Mouse (Mus musculus) forelimb bud, embryonic 11.5 days (tissue): ENCODE results near the gene Prpf4b.
A peak's percentile ranks its signal among the peaks of the same experiment; 100 is the strongest.
"Not testable (repeated sequence)": the region's sequence is repeated elsewhere in the genome, so short reads cannot be mapped to it uniquely, and the experiment has no call there.

Experiments used
- DNase-seq: peaks from one replicate; pipeline ENCODE4 v3.0.0-alpha.2; 2012; ENCODE audit warnings: low read depth, low spot score

Gene Prpf4b

DNA sequence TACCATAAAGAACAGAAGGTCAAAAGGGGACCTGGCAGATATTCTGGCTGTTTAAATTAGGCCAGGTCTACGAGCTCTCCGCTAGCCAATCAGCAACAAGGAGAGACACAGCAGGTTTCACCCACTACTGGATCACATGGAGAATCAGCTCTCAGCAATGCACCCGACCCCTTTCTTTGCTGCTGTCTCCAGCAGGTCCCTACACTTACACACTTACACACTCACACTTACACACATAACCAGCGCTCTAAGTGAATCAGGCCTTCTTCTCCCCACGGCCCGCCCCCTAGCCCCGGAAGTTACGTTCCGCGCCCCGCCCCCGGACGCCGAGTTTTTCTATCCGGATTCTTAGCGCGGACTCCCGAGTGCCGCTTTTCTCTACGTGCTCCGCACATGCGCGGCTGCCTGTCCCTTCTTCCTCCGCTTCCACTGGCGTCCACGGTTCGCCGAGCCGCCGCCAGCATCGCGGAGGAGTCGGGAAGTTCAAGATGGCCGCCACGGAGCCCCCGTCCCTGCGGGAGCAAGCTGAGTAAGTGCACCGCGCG, at the start of gene Prpf4b:
Gene Prpf4b (plus strand): TSS at position 137 of the 545 bp plus-strand sequence.
- DNase-seq: peak; percentile 85

DNA sequence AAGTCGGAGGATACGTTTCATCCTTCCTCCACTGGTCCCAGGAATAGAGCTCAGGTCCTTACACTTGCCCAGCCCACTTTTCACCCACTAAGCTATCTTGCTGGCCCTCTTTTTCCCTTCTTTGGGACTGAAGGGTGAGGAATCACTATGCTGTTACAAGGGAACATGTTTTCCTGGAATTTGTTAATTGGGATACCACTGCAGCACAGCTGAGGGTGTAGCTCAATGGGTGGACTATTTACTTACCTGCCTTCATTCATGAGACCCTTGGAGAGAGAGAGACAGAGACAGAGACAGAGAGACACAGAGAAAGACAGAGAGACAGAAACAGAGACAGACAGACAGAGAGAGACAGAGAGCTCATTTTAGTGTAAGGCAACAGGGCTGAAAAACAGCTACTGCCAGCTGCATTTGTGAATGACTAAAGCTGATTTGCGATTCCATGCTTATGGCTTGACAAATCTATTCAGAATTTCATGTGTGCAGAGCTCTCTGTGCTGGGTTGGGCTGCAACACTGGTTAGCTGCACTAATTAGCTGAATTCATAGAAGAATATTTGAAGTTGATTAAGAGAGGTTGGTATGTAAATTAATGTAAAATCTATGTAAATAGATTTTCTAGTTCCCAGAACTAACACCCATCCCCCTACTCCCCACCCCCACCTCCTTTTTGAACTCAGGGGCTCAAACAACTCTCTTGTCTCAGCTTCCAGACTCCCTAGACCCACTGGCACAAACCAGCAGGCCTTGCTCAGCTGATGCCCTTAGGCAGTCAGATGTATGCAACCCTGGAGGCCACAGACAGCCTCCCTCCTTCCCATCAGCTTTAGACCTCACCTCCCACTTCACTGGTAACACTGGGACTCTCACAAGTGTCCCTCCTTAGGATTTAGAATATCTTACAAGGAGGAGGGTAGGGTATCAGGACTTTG, 48.1 kb upstream of the Prpf4b start:
- no peak for DNase-seq

DNA sequence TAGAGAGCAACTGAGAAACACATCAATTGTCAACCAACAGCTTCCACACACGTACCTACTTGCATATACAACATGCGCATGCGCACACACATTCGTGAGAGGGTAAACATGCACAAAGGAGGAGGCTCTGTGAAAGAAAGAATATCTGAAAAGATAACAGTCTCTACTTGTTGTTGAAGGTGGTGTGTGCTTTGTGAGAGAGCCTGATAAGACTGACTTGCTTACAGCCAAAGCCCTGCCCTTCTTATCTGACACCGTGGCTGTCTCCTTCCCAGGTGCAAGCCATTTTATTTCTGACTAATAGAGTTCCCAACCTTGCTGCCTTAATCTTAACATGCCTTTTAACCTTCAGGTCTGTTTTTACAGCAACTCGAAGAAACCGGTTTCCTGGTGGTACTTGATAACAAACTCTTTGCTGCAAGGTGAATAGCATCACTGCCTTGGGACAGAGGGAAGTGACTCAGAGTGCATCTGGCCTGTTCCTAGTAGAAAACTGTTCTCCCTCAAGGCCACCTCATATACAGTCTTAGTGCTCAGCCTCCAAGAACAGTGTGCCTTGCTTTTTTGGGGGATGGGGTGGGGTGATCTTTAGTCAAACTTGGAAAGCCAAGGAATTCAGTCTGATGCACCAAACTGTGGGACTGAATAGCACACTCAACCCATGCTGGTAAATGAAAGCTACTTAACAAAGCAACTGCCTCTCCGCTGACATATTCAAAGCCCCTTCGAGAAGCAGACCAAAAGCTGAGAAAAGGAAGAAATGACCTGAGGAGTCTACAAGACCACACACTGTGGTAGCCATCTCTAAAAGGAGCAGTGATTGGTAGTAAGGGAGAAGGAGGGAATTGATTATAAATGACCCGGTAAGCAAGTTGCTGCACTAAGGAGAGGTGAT, 46.9 kb upstream of the Prpf4b start:
- no peak for DNase-seq

DNA sequence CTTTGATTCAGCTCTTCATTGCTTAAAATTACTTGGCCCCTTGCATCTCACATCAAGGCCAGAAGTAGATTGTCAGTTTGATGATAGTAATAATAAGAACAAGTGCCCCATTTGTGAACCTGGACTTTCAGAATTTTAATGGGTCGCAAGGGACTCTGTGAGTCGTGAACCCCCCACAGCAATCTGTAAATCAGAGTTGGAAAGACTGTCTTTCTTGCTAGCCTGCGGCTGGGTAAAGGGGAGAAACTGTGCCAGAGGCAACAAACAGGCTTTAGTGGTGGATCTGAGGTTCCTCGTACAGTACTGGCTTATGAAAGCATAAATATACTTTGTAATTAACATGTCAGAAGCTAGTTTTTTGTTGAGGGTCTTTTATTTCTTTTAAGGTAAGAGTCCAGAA, 32.3 kb upstream of the Prpf4b start:
- no peak for DNase-seq

DNA sequence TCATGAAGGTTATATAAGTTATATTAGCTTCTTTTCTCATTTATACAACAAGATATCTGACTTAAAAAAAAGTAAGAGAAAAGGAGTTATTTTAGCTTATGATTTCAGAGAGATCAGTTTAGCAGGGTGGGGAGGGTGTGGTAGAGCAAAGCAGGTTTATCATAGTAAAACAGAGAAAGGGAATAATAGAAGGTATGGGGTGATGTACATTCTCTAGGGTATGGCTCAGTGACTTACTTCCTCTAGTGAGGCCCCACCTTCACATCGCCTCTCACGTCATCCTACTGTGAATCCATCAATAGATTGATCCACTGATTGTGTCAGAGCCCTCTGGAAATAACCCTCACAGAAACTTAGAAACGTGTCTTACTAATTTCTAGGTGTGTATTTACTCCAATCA, 24.3 kb upstream of the Prpf4b start:
- DNase-seq: no peak

DNA sequence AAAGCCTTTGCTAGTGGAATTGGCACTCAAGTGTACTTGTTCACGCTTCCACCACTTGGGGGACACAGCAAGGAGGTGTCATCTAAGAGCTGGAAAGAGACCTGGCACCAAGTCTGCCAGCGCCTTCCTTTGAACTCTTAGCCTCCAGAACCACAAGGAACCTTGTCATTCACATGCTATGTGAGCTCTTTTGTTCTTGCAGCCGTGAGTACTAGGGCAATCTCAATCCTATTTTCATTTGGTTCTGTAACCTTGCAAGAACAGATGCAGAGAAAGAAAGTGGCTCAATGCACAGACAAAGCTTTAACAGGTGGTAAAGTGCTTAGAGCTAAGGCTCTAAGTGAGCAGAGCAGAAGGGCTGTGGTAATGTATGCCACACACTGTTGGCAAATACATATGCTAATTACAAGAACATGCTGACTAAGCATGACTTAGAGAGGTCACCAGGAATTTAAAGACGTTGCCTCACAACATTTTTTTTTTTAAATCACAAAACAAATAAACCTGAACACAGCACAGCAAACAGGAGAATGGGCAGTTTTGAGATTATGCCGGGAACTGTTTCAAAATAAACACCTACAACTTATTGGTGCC, 23.8 kb upstream of the Prpf4b start:
- no peak for DNase-seq

DNA sequence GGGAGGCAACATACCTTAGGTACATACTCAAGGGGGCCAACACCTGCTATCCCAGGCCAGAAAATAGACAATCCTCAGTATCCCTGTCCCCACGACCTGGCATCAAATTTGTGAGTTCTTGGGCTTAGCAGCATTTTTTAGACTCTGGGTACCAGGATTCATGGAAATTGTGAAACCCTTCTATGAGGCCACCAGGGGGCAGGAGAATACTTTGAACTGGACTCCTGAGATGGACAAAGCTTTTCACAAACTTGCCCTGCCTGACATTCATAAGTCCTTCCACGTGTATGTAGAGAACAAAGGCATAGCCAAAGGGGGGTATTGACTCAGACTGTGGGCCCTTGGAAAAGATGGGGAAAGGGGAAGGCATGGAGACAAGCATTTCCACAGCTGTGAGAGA, 17.6 kb upstream of the Prpf4b start:
- peak; percentile 31 for DNase-seq

DNA sequence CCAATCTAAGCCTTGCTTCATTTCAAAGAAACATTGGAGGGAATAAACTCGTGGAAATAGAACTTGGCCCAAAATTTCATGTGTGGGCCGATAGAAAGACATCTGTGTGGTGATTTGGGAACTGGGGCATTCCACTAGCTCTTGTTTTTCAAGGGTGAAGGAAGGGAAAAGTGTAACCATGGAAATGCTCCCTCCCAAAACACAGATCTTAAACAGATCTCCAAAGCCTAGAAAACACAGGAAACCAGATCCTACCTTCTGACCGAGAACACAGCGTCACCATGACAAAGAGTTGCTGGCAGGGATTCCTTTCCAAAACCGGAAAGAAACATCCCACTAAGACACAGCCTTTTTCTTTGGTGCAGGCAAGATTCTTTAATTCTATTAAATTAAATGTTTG, 15.7 kb upstream of the Prpf4b start:
- DNase-seq: no peak

DNA sequence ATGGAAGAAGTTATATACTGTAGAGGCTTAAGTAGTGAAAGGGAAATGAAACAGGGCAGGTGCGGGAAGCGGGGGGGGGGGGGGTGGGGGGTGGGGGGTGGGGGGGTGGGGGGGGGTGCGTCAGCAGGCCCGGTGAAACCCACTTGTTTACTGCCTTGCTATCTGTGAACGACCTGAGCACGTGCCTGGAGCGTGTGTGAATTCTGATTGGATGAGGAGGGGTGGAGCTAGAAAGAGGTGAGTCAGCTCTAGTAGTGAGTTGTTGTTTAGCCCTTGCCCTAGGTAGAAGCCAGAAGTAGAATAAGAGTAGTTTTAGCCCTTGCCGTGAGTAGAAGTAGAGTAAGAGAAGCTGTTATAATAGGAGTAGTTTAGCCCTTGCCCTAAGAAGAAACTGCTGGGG, 13.9 kb upstream of the Prpf4b start:
- not testable (repeated sequence) for DNase-seq

DNA sequence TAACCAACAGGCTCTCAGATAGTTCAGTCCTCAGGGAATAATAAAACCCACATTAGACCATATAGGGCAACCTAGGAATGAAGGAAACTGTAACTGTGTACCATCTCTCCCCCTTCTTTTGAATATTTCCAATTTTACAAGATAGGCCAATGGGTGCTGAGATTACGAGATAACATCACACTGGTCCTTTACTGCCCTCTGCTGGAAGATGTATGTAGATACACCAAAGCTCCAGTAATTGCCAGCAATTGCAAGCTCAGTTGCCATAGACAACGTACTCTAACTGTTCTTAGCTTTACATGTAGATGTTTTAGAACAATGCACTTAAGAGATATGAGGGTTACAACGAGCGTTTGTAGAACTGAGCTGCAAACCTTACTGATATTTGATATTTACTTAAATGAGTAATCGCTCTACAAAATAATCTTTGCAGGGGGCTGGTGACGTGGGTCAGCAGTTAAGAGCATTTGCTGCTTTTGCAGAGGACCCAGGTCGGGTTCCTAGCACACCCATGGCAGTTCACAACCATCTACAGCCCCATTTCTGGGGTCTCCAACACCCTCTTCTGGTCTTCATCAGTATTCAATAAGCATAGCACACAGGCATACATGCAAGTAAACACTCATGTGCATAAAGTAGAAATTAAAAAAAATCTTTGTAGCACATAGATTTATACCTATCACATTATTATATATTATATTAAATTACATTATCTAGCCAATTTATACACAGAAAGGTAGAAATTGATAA, 10.5 kb upstream of the Prpf4b start:
- DNase-seq: peak; percentile 80

DNA sequence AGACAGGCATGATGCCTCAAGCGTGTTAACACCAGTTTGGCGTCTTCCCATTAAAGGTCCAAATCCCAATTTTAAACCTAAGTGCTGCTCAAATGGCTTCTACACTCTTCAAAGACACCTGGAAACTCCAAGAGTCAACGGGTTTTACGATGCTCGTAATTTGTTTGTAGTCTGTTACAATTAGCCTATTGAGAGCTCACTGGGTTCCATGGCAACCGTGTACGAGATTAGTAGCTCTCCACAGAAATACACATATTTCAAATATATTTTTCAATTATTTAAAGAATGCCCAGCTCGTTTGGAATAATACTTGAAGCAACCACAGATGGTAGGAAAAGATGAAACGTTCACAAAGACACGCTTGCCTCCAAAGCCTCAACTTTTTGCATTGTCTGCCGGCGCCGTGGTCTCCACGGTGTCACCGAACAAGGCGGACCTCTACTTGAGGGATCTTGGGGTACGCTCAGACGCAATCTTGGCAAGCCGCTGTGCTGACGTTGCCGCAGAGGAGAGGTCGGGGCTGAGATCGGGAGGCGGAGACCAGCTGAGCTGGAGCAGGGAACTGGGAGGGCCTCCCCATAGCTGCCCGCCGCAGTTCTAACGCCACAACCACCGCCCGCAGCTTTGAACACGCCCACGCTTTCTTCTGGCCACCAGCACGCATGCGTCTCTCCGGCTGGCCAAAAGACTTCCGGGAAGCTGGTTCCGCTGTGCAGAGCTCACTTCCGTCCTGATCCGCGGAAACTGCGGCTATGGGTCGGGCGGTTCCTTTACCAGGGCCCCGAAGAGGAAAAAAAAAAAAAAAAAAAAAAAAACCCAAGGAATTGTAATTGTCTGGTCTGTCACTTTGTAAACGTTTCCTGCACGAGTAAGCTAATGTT, 1.1 kb upstream of the Prpf4b start:
- peak; percentile 95 for DNase-seq

DNA sequence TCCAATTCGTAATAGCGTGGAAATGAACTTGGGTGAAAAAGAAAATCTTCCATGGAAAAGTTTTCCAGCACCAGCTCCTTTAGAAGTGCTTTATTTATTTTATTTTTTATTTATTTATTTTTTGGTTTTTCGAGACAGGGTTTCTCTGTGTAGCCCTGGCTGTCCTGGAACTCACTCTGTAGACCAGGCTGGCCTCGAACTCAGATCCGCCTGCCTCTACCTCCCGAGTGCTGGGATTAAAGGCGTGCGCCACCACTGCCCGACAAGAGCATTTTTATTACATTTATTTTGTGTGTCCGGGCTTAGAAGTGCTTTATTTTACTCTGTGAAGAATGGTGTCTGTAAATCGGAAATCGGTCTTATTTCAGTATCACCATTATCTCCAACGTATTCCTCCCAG, 366 bp upstream of the Prpf4b start:
- not testable (repeated sequence) for DNase-seq

DNA sequence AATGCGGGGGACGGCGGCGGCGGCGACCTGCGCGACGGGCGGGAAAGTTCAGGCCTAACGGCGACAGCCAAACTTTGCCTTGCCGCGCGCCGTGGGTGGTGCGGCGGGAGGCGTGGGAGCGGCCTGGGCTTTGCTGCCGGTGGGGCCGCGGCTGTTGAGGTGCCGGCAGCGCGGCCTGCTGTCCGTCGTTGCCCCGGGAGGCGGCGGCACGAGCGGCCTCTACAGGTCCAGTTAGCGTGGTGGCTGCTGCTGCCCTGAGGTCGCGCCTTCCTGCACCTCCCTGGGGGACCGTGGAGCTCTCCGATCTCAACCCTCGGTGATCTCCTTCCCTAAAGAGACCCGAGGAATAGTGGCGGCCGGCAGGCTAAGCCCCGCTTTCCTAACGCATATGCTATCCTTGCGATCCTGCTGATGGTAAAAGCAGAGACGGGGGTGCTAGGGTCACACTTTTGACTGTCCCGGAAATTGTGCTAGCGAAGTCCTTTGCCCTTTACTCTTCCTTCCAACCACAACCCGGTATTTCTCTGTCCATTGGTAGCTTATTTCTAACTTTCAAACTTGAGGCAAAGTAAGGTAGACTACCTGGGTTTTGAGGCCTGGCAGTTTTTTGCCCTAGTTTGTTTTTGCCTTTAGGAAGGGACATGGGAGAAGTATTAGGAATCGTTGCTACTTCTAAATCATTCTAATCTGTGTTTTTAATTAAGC, 791 bp downstream of the Prpf4b start:
- DNase-seq: peak; percentile 39

DNA sequence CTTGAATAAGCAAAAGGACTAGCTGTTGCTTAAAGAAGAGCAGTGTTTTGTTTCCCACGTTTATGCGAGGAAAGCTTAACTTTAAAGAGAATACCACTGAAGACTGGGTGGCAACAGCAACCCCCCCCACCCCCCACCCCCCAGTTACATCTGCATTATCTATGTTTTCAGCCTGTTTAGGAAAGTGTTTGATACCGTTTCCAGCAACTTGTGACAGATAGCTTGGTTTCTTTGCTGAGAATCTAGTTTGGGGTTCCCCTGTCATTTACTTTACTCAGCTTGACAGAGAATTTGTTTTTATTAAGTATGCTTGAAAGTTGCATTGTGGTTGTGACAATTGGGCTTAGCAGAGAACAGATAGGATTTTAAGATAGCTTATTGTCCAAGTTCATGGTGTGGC, 1.4 kb downstream of the Prpf4b start:
- DNase-seq: no peak

DNA sequence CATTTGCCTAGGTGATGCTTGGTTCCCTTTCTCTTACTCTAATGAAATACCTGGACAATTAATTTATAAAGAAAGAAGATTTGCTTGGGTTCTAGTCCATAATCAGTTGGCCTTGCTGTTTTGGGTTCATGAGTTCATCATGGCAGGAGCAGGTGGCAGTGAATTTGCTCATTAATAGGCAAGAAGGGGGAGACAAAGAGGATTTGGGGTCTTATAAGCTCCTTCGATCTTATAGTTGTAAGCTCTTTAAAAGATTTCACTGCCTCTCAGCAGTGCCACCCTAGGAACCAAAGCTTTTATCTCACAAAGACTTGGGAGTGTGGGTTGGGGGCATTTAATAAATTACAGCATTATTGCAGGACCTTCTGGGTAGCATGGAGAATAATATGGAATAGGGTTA, 17.8 kb downstream of the Prpf4b start:
- no peak for DNase-seq

DNA sequence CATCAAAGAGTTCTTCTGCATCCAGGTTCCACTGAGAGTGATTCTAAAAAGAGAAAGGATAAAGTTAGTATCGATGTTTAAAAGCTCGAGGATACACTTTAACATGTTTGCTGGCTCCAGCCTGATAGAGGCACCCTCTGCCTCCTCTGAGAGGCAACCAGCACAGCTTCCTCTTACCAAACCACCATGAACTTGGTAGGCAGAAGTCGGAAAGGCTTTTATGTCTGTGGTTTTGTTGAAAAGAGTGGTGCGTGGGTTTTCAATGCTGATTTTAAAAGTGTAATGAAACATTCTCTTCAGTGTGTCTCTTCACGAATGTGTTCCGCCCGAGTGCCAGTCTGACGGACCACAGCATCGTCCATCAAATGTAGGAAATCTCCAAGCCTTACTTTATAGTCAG, 39.5 kb downstream of the Prpf4b start:
- no peak for DNase-seq

DNA sequence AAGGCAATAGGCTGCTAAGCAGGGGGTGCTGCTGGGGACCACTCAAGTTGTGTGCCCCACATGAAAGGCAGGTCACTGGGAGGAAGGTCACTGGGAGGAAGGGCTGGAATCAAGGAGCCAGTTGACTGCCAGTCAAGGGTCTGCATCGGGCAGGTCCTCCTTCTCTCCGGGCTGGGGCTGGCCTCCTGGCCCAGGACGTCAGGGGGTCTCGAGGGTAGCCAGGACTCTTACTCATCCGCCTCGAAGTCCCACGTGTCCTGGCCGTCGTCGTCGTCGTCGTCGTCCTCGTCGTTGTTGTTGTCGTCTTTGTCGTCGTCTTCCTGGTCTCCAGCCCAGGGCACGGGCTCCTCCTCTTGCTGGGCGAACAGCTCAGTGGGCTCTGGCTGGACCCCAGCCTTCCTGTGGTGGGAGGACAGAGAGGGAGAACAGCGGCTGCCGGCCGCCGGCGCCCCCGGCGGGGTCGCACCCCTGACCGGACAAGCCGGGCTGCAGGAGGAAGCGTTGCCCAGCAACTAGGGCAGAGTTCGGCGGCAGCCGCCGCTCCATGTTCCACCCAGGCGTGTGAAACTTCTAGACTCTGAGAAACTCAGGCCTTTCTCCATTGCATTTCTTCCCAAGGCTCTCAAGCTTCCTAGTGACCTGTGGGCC, 41.5 kb downstream of the Prpf4b start:
- DNase-seq: no peak

DNA sequence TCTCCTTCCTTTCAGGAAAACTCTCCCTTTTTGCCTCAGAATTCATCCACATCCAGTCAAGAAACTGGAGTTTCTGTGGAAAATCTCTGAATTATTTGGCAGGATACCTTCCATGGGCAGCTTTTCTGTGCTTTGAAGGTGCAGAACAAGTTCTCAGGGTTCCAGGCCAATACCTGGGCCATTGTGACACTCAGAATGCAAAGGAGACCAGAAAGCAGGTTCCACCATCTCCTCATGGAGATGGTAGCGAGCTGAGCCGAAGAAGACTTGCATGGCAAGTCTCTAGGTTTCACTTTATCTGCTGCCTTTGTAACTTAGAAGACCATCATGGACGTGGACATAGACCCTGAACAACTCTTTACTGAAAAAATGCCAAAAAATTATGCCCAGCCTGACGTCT, 49.1 kb downstream of the Prpf4b start, which contains the start of the genes Fam217a and 4933417A18Rik:
Gene Fam217a (minus strand): TSS at position 101 of the 400 bp plus-strand sequence.
Gene 4933417A18Rik (plus strand): TSS at position 200 of the 400 bp plus-strand sequence.
- no peak for DNase-seq
